Mouse (Mus musculus): ENCODE results near the gene Lamc1. TPM values are rescaled to one million over a fixed set of nuclear protein-coding genes. Genes with fewer than 3 reads are reported as not detected.

The Lamc1 gene
- polyA plus RNA-seq, 1 experiment from 2014 or later: 35.5 TPM

GRCm38 (mm10) chr1:153326226-153326625, 6.4 kb downstream of the Lamc1 start:
- 75% methylated on average over 7 of the region's 7 CpGs for WGBS
- Histone ChIP-seq H3K4me3 (no peak overlapping the region), H3K36me3 (peaks cover 12% of the 10 kb centered on the region), H3K27me3 (no peaks in the 10 kb centered on the region), H3K4me2 (replicated peaks) (no peak overlapping the region), H3K4me1 (peaks cover 36% of the 10 kb centered on the region), H3K9me3 (no peaks in the 10 kb centered on the region), H3K27ac (no peak overlapping the region), H3K9ac (no peak overlapping the region)
- ATAC-seq (ENCODE audit: low FRiP score, low read depth): no peak

GRCm38 (mm10) chr1:153321404-153321803, 11.2 kb downstream of the Lamc1 start:
- Histone ChIP-seq H3K9me3 (no peaks in the 10 kb centered on the region), H3K4me2 (replicated peaks) (no peak overlapping the region), H3K9ac (no peak overlapping the region)

GRCm38 (mm10) chr1:153320554-153321147, 11.9 kb downstream of the Lamc1 start:
- Histone ChIP-seq H3K4me2 (replicated peaks) (no peak overlapping the region), H3K27me3 (no peaks in the 10 kb centered on the region), H3K27ac (0 out of 2 replicates have a peak overlapping the region, but pooled peaks have one; percentile 6), H3K4me3 (no peak overlapping the region), H3K4me1 (peaks cover 34% of the 10 kb centered on the region), H3K9ac (no peak overlapping the region), H3K9me3 (no peaks in the 10 kb centered on the region), H3K36me3 (0 out of 2 replicates have a peak, but pooled peaks cover 5% of the 10 kb centered on the region)
- WGBS: 43% methylated on average over 6 of the region's 6 CpGs
- no peak for ATAC-seq (ENCODE audit: low FRiP score, low read depth)

More at GRCm38 (mm10) chr1:153321404-153321803, 11.2 kb downstream of the Lamc1 start:
- Histone ChIP-seq H3K27ac (no peak overlapping the region), H3K27me3 (no peaks in the 10 kb centered on the region), H3K36me3 (peaks cover 10% of the 10 kb centered on the region), H3K4me3 (no peak overlapping the region), H3K4me1 (peaks cover 35% of the 10 kb centered on the region)
- no peak for ATAC-seq (ENCODE audit: low FRiP score, low read depth)
- WGBS: 81% methylated on average over 12 of the region's 12 CpGs

GRCm38 (mm10) chr1:153320121-153320520, 12.5 kb downstream of the Lamc1 start:
- H3K27ac ChIP-seq: 0 out of 2 replicates have a peak overlapping the region, but pooled peaks have one; percentile 6

GRCm38 (mm10) chr1:153318741-153319140, 13.8 kb downstream of the Lamc1 start:
- no peak for ATAC-seq (ENCODE audit: low FRiP score, low read depth)
- no peak overlapping the region for H3K4me2 ChIP-seq (replicated peaks)
- H3K4me3 ChIP-seq: no peak overlapping the region
- no peaks in the 10 kb centered on the region for H3K9me3 ChIP-seq
- H3K27me3 ChIP-seq: no peaks in the 10 kb centered on the region
- H3K36me3 ChIP-seq: 0 out of 2 replicates have a peak, but pooled peaks cover 3% of the 10 kb centered on the region
- H3K4me1 ChIP-seq: peaks cover 33% of the 10 kb centered on the region
- no peak overlapping the region for H3K9ac ChIP-seq
- WGBS: 94% methylated on average over 1 of the region's 1 CpGs
- H3K27ac ChIP-seq: no peak overlapping the region

More at GRCm38 (mm10) chr1:153320121-153320520, 12.5 kb downstream of the Lamc1 start:
- no peaks in the 10 kb centered on the region for H3K27me3 ChIP-seq
- 65% methylated on average over 4 of the region's 4 CpGs for WGBS
- H3K36me3 ChIP-seq: 0 out of 2 replicates have a peak, but pooled peaks cover 3% of the 10 kb centered on the region
- no peak overlapping the region for H3K4me3 ChIP-seq
- no peak overlapping the region for H3K9ac ChIP-seq
- H3K4me2 ChIP-seq (replicated peaks): no peak overlapping the region
- ATAC-seq (ENCODE audit: low FRiP score, low read depth): no peak
- H3K4me1 ChIP-seq: peaks cover 33% of the 10 kb centered on the region
- H3K9me3 ChIP-seq: no peaks in the 10 kb centered on the region

DNA sequence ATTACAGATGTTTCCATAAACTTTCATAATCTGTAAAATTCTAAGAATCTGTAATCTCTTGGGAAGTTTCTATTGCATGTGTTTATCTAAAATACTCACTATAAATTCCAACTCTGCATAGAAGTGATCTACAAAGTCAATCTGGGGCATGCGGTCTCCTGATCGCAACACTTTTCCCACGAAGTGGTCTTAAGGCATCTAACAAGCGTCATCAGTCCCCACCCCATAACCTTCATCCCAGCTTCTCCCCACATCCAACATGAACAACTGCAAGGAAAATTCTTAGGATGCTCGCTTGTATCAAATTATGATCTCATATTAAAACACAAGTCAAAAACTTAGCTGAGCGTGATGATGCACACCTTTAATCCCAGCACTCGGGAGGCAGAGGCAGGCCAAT, 14.3 kb downstream of the Lamc1 start:
- no peak overlapping the region for H3K4me2 ChIP-seq (replicated peaks)

GRCm38 (mm10) chr1:153317486-153318260, 14.9 kb downstream of the Lamc1 start:
- Histone ChIP-seq H3K27ac (0 out of 2 replicates have a peak overlapping the region, but pooled peaks have one; percentile 28), H3K4me3 (no peak overlapping the region), H3K27me3 (no peaks in the 10 kb centered on the region), H3K36me3 (0 out of 2 replicates have a peak, but pooled peaks cover 3% of the 10 kb centered on the region), H3K4me1 (peaks cover 33% of the 10 kb centered on the region), H3K4me2 (replicated peaks) (no peak overlapping the region), H3K9me3 (no peaks in the 10 kb centered on the region), H3K9ac (no peak overlapping the region)
- WGBS: 60% methylated on average over 16 of the region's 16 CpGs
- ATAC-seq (ENCODE audit: low FRiP score, low read depth): no peak

More for the DNA sequence above, 14.3 kb downstream of the Lamc1 start:
- ATAC-seq (ENCODE audit: low FRiP score, low read depth): no peak
- Histone ChIP-seq H3K4me3 (no peak overlapping the region), H3K27ac (no peak overlapping the region), H3K4me1 (peaks cover 33% of the 10 kb centered on the region), H3K9ac (no peak overlapping the region), H3K27me3 (no peaks in the 10 kb centered on the region), H3K9me3 (no peaks in the 10 kb centered on the region), H3K36me3 (0 out of 2 replicates have a peak, but pooled peaks cover 3% of the 10 kb centered on the region)
- 93% methylated on average over 7 of the region's 7 CpGs for WGBS

- ATAC-seq (ENCODE audit: low FRiP score, low read depth): no peak
- 76% methylated on average over 8 of the region's 8 CpGs for WGBS
- H3K27me3 ChIP-seq: no peaks in the 10 kb centered on the region
Observed at GRCm38 (mm10) chr1:153316956-153317355, 15.6 kb downstream of the Lamc1 start.

DNA sequence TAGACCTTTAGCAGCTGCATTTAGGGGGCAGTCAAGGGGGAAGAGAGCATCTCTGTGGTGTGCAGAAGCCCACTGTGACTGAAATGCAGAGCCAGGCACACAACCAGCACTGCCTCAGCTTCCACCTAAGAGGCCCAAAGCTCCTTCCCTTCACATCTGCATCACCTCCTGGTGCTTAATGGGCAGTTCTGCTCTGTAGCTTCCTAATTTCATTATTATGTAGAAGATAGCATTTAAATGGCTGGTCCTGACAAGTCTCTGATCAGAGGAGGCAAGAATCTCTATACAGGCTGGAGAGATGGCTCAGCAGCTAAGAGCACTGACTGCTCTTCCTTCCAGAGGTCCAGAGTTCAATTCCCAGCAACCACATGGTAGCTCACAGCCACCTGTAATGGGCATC, 16.3 kb downstream of the Lamc1 start:
- Histone ChIP-seq H3K9ac (no peak overlapping the region), H3K27me3 (no peaks in the 10 kb centered on the region), H3K4me3 (no peak overlapping the region), H3K4me1 (peaks cover 28% of the 10 kb centered on the region), H3K27ac (no peak overlapping the region), H3K4me2 (replicated peaks) (no peak overlapping the region), H3K9me3 (no peaks in the 10 kb centered on the region), H3K36me3 (0 out of 2 replicates have a peak, but pooled peaks cover 3% of the 10 kb centered on the region)
- ATAC-seq (ENCODE audit: low FRiP score, low read depth): no peak

More at GRCm38 (mm10) chr1:153316956-153317355, 15.6 kb downstream of the Lamc1 start:
- no peak overlapping the region for H3K4me2 ChIP-seq (replicated peaks)
- H3K4me1 ChIP-seq: peaks cover 33% of the 10 kb centered on the region
- H3K27ac ChIP-seq: no peak overlapping the region
- 0 out of 2 replicates have a peak, but pooled peaks cover 3% of the 10 kb centered on the region for H3K36me3 ChIP-seq
- no peak overlapping the region for H3K4me3 ChIP-seq
- no peak overlapping the region for H3K9ac ChIP-seq
- no peaks in the 10 kb centered on the region for H3K9me3 ChIP-seq

DNA sequence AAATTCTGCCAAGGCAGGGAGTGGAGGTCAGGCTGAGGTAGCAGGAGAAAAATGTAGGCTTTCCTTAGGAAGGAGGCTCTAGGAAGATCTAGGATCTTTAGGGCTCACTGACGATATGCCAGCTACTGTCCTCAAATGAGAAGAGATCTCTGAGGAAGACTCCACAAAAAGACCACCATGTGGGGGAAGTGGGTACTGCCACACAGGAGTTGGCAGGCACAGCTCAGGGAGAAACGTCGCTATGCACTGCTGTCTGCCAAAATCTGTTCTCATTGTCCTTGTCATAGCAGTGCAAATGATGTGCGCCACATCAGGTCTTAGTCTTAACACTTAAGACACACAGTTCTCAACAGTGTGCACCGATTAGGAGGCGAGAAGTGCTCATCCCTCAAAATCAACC, 17.5 kb downstream of the Lamc1 start:
- ATAC-seq (ENCODE audit: low FRiP score, low read depth): no peak
- Histone ChIP-seq H3K9me3 (no peaks in the 10 kb centered on the region), H3K9ac (no peak overlapping the region), H3K27ac (no peak overlapping the region), H3K36me3 (0 out of 2 replicates have a peak, but pooled peaks cover 3% of the 10 kb centered on the region), H3K27me3 (no peaks in the 10 kb centered on the region), H3K4me1 (peaks cover 17% of the 10 kb centered on the region), H3K4me3 (no peak overlapping the region), H3K4me2 (replicated peaks) (no peak overlapping the region)
- WGBS: 95% methylated on average over 6 of the region's 6 CpGs

- Histone ChIP-seq H3K4me3 (no peak overlapping the region), H3K4me1 (peaks cover 29% of the 10 kb centered on the region), H3K36me3 (0 out of 2 replicates have a peak, but pooled peaks cover 3% of the 10 kb centered on the region), H3K27ac (no peak overlapping the region), H3K9ac (no peak overlapping the region), H3K9me3 (no peaks in the 10 kb centered on the region), H3K4me2 (replicated peaks) (no peak overlapping the region), H3K27me3 (no peaks in the 10 kb centered on the region)
- 89% methylated on average over 5 of the region's 5 CpGs for WGBS
- no peak for ATAC-seq (ENCODE audit: low FRiP score, low read depth)
Observed at GRCm38 (mm10) chr1:153312992-153313391, 19.6 kb downstream of the Lamc1 start.

DNA sequence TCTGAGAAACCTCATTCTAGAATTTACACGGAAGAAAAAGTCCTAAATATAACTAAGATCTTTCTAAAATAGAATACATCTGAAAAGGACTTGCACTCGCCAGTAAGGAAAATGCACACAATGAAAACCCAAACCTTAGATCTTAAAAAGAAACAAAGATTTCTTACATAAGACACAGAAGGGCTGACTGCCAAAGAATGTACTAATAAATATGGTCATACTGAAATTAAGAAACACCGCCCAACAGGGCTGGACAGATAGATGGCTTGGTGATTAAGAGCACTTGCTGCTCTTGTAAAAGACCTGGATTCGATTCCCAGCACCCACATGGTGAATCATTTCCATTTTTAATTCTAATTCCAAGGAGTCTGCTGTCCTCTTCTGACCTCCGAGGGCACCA, 22.4 kb downstream of the Lamc1 start:
- Histone ChIP-seq H3K4me1 (peaks cover 23% of the 10 kb centered on the region), H3K27me3 (no peaks in the 10 kb centered on the region), H3K27ac (no peak overlapping the region), H3K9me3 (no peaks in the 10 kb centered on the region), H3K9ac (no peak overlapping the region), H3K36me3 (no peaks in the 10 kb centered on the region), H3K4me3 (no peak overlapping the region), H3K4me2 (replicated peaks) (no peak overlapping the region)
- ATAC-seq (ENCODE audit: low FRiP score, low read depth): no peak
- WGBS: 67% methylated on average over 5 of the region's 5 CpGs
